Mouse (Mus musculus) ES-E14 (cell line): ENCODE measurements at regions not wholly inside any gene's neighbourhood (a gene's known extent, or its start where the extent isn't known, plus 50 kb on each side); places are given as distances from the start of the nearest gene placed in this dataset.
"Not testable (repeated sequence)": the region's sequence is repeated elsewhere in the genome, so short reads cannot be mapped to it uniquely, and the experiment has no call there.

Experiments used
- DNase-seq: peaks from one replicate; pipeline ENCODE4 v3.0.0-alpha.2; 2013; ENCODE audit warnings: low read depth, low spot score
- H3K27ac ChIP-seq: 2 replicates; pipeline ENCODE4 v1.5.1; 2012; ENCODE audit warnings: low read depth, mild to moderate bottlenecking, low read length, moderate library complexity, mixed read lengths; ENCODE audit not compliant: poor library complexity, insufficient read depth, severe bottlenecking
- H3K36me3 ChIP-seq: 2 replicates; pipeline ENCODE4 v1.6.1; 2012; ENCODE audit warnings: mild to moderate bottlenecking, low read length, moderate library complexity, mixed read lengths; ENCODE audit not compliant: control insufficient read depth, poor library complexity, insufficient read depth, severe bottlenecking
- H3K4me1 ChIP-seq, 2 experiments: fragments of 150-350 bp in 1 of 2; sonication (generic) in 1 of 2; 2 replicates each; pipeline ENCODE4 v1.6.1; 2012; ENCODE audit warnings: low read length in 2 of 2, mild to moderate bottlenecking in 1 of 2, mixed read lengths in 1 of 2; ENCODE audit not compliant: control insufficient read depth in 2 of 2, insufficient read depth in 2 of 2, poor library complexity in 1 of 2
- H3K4me3 ChIP-seq, 2 experiments: fragments of 150-350 bp in 1 of 2; sonication (generic) in 1 of 2; 2 replicates each; pipeline ENCODE4 v1.5.1; 2012; ENCODE audit warnings: low read length in 2 of 2, low read depth in 1 of 2, mild to moderate bottlenecking in 1 of 2, mixed read lengths in 1 of 2; ENCODE audit not compliant: insufficient read depth in 1 of 2, poor library complexity in 1 of 2, severe bottlenecking in 1 of 2
- H3K9ac ChIP-seq: 2 replicates; pipeline ENCODE4 v1.6.1; 2012; ENCODE audit warnings: low read depth, mild to moderate bottlenecking, low read length, mixed read lengths; ENCODE audit not compliant: poor library complexity, insufficient read depth, severe bottlenecking
- H3K9me3 ChIP-seq: fragments of 150-350 bp; sonication (generic); 2 replicates; pipeline ENCODE4 v1.6.1; 2012; ENCODE audit warnings: low read depth, mild to moderate bottlenecking, low read length; ENCODE audit not compliant: control insufficient read depth, insufficient read depth
- CHD2 ChIP-seq: IDR thresholded peaks from 2 replicates; pipeline ENCODE4 v1.6.1; 2014; ENCODE audit warnings: mild to moderate bottlenecking, low read depth, low read length, inconsistent platforms
- HCFC1 ChIP-seq: IDR thresholded peaks from 2 replicates; pipeline ENCODE4 v1.6.1; 2012; ENCODE audit warnings: low read length, inconsistent platforms, borderline replicate concordance; ENCODE audit not compliant: insufficient read depth
- MAFK ChIP-seq: IDR thresholded peaks from 2 replicates; pipeline ENCODE4 v1.6.1; 2014; ENCODE audit warnings: mild to moderate bottlenecking, low read depth, low read length, inconsistent platforms; ENCODE audit not compliant: insufficient read depth
- ZC3H11A ChIP-seq: IDR thresholded peaks from 2 replicates; pipeline ENCODE4 v1.6.1; 2012; ENCODE audit warnings: low read depth, mild to moderate bottlenecking, inconsistent platforms, low read length, borderline replicate concordance
- ZNF384 ChIP-seq: IDR thresholded peaks from 2 replicates; pipeline ENCODE4 v1.6.1; 2012; ENCODE audit warnings: low read depth, low read length, inconsistent platforms
- in situ Hi-C, 2 experiments: fragments of 600-800 bp; cut with MboI; formaldehyde crosslinking; loops; one replicate each; pipeline ENCODE4 v1.15.1; 2025; ENCODE audit warnings: low sequenced_read_pairs in 2 of 2, inconsistent platforms in 1 of 2; ENCODE audit not compliant: unreplicated experiment in 2 of 2

DNA sequence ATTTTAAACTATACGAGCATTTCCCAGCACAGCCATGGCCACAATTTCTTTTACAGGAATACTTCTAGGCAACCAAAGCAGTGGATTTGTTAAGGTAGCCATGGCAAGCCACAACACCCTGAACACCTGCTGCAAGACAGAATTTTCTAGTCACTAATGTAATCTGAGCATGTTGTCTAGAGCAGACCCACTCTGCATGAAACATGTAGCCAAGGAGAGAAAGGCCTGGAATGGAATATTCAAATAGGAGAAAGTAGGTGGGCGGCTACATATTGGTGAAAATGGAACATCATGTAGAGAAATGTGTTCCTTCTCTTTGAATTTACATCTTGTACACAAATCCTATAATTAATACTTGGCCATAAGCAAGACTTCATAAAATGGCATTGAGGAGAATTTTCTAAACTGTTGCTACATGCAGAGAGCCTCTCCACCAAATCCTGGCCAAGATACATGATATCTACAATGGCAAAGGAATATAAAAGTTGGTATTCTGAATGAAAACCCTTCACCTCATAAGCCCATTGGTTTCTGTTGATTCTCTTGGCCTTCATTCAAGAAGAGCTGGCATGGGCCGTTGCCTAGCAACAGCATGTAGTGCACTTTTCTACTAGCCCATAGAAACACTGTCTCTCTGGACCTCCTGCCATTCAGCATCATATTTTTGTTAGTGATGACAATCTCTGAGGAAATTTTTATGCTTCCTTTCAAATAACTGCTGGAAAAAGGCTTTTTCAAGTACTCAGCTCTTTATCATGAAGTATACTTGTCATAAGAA lies 816.3 kb downstream of the Cypt12 start:
- no peak overlapping the region for H3K27ac ChIP-seq
- in situ Hi-C loops: no loop called here
- H3K4me3 ChIP-seq: no peak overlapping the region
- TF ChIP-seq ZNF384 (no peak), MAFK (no peak), CHD2 (no peak), HCFC1 (no peak), ZC3H11A (no peak)
- DNase-seq: no peak
- H3K36me3 ChIP-seq: no peaks in the 10 kb centered on the region
- H3K9ac ChIP-seq: no peak overlapping the region
- no peaks in the 10 kb centered on the region for H3K4me1 ChIP-seq
- H3K9me3 ChIP-seq: no peaks in the 10 kb centered on the region

DNA sequence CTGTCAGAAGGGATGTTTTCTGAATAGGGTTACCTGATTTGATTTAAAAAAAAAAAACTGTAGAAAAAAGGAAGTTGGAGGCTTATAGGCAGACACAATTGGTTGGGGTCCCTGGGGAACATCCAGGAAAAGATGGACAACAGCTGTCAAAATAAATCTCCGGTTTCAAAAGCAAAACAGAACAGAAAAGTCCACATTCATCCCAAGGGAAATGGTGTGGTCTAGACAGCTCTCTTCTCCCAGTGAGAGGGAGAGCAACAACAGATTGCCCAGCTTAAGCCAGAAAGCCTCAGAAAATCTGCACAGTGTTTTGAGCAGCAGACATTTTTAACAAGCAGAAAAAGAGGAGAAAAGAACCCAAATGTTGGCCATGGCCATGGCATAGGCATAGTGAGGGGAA lies 830.3 kb downstream of the Cypt12 start:
- no peak for DNase-seq
- in situ Hi-C loops: no loop called here

DNA sequence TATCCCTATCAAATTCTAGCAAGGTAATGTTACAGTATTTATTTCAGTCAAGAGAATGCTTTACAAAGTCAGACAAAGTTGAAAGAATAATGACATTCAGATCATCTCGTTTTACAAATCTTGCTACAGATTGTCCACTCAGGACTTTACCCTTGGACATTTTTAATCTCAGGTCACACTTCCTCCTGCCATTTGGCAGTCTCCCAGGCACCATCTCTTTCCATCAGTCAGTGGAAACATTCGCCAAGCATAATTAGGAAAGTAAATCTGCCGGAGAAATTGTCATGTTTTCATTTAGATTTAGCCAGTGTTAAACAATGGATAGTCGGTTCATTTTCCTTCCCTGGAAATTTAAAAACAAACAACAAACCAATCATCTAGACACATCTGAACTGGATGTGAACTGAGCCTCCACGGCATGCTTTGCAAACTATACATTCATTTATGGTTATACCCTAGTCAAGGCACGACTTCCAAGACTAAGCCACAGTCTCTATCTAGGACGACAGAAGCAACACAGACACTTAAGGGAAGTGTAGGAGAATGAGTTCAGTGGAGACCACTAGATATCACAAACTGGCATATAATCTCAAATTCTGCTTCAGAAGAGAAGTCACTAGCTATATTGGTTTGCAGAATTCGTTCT lies 839.4 kb downstream of the Cypt12 start:
- in situ Hi-C loops: no loop called here
- no peak overlapping the region for H3K9ac ChIP-seq
- no peak overlapping the region for H3K4me3 ChIP-seq
- no peaks in the 10 kb centered on the region for H3K36me3 ChIP-seq
- no peak overlapping the region for H3K27ac ChIP-seq
- H3K4me1 ChIP-seq: no peaks in the 10 kb centered on the region
- no peak for TF ChIP-seq ZNF384
- TF ChIP-seq CHD2: no peak
- TF ChIP-seq MAFK: no peak
- TF ChIP-seq HCFC1: no peak
- TF ChIP-seq ZC3H11A: no peak
- H3K9me3 ChIP-seq: peaks cover 1% of the 10 kb centered on the region; the same call in 1 of the 2 replicates
- DNase-seq: no peak

More for the DNA sequence above, 830.3 kb downstream of the Cypt12 start:
- Histone ChIP-seq H3K9ac (no peak overlapping the region), H3K36me3 (no peaks in the 10 kb centered on the region), H3K27ac (no peak overlapping the region), H3K9me3 (no peaks in the 10 kb centered on the region), H3K4me1 (no peaks in the 10 kb centered on the region), H3K4me3 (no peak overlapping the region)
- no peak for TF ChIP-seq ZC3H11A
- no peak for TF ChIP-seq ZNF384
- no peak for TF ChIP-seq CHD2
- TF ChIP-seq MAFK: no peak
- no peak for TF ChIP-seq HCFC1

DNA sequence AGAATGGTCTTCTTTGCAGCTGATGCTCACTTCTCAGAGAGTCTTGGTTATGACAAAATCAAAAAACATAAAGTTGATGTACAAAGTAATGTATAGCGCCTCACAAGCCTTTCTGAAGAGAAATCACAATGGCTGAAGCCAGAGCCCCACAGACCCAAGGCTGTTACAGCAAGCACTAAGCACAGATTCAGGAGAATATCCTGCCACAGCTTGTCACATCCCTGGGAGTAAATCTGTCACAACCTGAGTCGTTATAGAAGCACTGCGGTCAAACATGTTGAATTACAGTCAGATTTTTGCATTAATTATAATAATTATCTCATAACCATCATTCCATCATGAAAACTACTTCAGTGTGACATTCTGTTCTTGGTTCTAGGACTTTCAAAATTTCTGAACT lies 825.7 kb downstream of the 1700064H15Rik start:
- TF ChIP-seq ZC3H11A (no peak), CHD2 (no peak), ZNF384 (no peak), HCFC1 (no peak), MAFK (no peak)
- Histone ChIP-seq H3K9ac (no peak overlapping the region), H3K4me1 (no peaks in the 10 kb centered on the region), H3K36me3 (no peaks in the 10 kb centered on the region), H3K4me3 (no peak overlapping the region), H3K27ac (no peak overlapping the region), H3K9me3 (no peaks in the 10 kb centered on the region)
- in situ Hi-C loops: no loop called here
- no peak for DNase-seq

DNA sequence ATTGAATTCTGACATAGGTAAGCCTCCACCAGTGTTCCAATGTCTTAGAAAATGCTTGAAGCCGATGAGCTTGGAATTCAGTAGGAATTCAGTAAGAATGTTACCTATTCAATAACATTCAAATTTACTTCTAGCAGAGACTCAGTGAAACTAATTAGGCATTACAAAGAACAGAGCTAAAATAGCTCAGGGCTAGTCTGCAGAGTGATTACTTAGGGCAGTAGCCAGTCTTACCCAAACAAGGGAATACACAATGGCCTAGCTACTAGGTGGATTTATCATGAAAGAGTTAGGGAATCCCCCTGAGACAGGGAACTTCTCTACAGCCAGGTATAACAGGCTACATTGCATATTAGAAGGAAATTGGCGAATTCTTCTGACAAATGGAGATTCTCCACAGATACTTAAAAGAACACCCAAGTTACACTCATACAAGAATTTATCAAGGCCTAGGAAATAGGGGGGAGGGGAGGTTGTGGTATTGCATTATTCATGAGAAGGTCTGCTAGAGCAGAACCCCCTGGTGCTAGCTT lies 799.6 kb downstream of the 1700064H15Rik start:
- H3K36me3 ChIP-seq, H3K9me3 ChIP-seq, H3K4me1 ChIP-seq, in situ Hi-C loops, H3K9ac ChIP-seq, H3K4me3 ChIP-seq, H3K27ac ChIP-seq: not testable (repeated sequence)
- DNase-seq: peak; percentile 39
